Mouse (Mus musculus): ENCODE data around the gene Dnajc22. TPM values are rescaled to one million over a fixed set of nuclear protein-coding genes. Genes with fewer than 3 reads are reported as not detected.
A peak's percentile ranks its signal among the peaks of the same experiment; 100 is the strongest.

Gene Dnajc22
- polyA plus RNA-seq, 1 experiment from 2014 or later: 2.0 TPM

DNA sequence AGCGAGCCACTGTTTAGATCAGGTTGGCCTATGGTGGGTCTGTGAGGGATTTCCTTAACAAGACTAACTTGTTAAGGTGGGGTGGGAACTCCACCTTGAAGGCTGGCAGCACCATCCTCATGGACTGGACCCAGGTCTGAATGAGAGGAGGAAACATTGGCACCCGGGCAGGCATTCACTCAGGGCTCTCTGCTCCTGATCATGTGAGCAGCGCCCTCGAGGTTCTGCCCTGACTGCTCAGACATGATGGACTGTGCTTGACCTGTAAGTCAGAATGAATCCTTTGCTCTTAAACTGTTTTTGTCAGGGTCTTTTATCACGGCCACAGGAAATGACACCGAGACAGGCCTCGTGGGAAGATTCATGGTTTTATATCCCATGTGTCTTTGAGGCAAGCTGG lies 12.3 kb downstream of the Dnajc22 start:
- Histone ChIP-seq H3K4me3 (no peak overlapping the region), H3K4me1 (no peaks in the 10 kb centered on the region), H3K9ac (no peak overlapping the region), H3K27me3 (replicated peaks) (no peaks in the 10 kb centered on the region), H3K4me2 (no peak overlapping the region), H3K27ac (no peak overlapping the region), H3K9me3 (no peaks in the 10 kb centered on the region), H3K36me3 (replicated peaks) (no peaks in the 10 kb centered on the region)
- 87% methylated on average over 7 of the region's 7 CpGs for WGBS
- no peak for ATAC-seq (replicated peaks)

- WGBS: 79% methylated on average over 3 of the region's 3 CpGs
- no peaks in the 10 kb centered on the region for H3K27me3 ChIP-seq (replicated peaks)
These were observed 14.9 kb downstream of the Dnajc22 start for GRCm38 (mm10) chr15:99107866-99108265.

DNA sequence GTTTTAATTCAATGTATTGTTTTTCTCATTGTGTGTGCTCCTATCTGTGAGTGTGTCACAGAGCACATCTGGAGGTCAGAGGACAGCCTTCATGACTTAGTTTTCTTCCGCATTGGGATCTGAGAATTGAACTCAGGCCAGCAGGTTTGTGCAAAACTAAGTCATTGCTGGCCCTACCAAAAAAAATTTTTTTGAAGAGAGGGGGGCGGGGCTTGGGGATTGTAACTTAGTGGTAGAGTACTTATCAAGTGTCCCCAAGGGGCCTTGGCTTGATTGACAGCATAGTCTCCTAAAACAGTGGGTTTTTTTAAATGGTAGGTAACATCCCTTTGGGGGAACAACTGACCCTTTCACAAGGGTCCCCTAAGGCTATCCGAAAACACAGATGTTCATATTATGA lies 18.2 kb downstream of the Dnajc22 start:
- Histone ChIP-seq H3K9ac (no peak overlapping the region), H3K27ac (no peak overlapping the region), H3K4me2 (no peak overlapping the region), H3K27me3 (replicated peaks) (no peaks in the 10 kb centered on the region), H3K4me3 (no peak overlapping the region), H3K9me3 (no peaks in the 10 kb centered on the region), H3K36me3 (replicated peaks) (no peaks in the 10 kb centered on the region), H3K4me1 (no peaks in the 10 kb centered on the region)
- ATAC-seq (replicated peaks): no peak
- WGBS: 79% methylated on average over 3 of the region's 3 CpGs

More at GRCm38 (mm10) chr15:99107866-99108265, 14.9 kb downstream of the Dnajc22 start:
- Histone ChIP-seq H3K9ac (no peak overlapping the region), H3K27ac (no peak overlapping the region), H3K9me3 (no peaks in the 10 kb centered on the region), H3K4me1 (no peaks in the 10 kb centered on the region), H3K36me3 (replicated peaks) (no peaks in the 10 kb centered on the region), H3K4me3 (no peak overlapping the region), H3K4me2 (no peak overlapping the region)
- no peak for ATAC-seq (replicated peaks)

DNA sequence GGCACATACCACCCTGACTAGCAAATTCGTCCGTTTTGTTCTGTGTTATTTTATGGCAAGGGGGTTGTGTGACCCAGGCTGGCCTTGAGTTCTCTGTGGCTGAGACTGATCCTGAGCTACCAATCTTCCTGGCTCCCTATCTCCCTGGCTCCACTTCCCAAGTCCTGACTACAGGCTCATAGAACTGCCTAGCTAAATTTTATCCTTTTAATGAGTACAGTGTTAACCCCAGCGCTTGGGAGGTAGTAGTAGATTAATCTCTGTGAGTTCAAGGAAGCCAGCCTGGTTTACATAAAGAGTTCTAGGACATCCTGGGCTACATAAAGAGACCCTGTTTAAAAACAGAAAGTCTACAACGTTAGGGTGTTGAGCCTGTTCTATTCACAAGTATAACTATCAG lies 18.8 kb downstream of the Dnajc22 start:
- no peaks in the 10 kb centered on the region for H3K4me1 ChIP-seq
- no peaks in the 10 kb centered on the region for H3K27me3 ChIP-seq (replicated peaks)
- H3K4me3 ChIP-seq: no peak overlapping the region
- no peak for ATAC-seq (replicated peaks)
- no peaks in the 10 kb centered on the region for H3K9me3 ChIP-seq
- no peak overlapping the region for H3K4me2 ChIP-seq
- H3K36me3 ChIP-seq (replicated peaks): no peaks in the 10 kb centered on the region
- WGBS: 66% methylated on average over 4 of the region's 4 CpGs
- H3K9ac ChIP-seq: no peak overlapping the region
- H3K27ac ChIP-seq: no peak overlapping the region

DNA sequence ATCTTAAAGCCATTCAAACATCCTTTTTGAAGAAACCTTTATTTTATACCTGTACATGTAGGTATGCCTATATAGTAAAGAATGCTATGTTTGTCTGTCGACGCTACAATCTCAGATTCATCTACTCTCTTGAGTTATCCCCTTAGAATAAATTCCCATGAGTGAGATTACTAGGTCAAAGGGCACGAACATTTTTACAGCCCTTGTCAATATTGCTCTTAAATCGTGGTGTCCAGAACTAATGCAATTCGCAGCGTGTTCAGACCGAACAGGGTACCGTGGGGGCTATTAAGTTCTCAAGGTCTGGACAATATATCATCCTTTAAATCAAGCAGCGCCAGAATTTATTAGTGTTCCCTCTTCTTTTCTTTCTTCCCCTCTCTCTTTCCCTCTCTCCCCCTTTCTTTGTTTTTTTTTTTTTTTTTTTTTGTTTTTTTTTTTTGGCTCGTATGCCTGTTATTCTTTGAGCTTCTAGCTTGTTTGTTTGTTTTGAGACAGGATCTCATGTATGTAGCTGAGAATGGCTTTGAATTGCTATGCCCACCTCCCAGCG lies 19.9 kb downstream of the Dnajc22 start:
- no peak for ATAC-seq (replicated peaks)
- H3K27me3 ChIP-seq (replicated peaks): no peaks in the 10 kb centered on the region
- no peaks in the 10 kb centered on the region for H3K4me1 ChIP-seq
- 62% methylated on average over 11 of the region's 11 CpGs for WGBS
- H3K9ac ChIP-seq: no peak overlapping the region
- H3K27ac ChIP-seq: no peak overlapping the region
- H3K4me2 ChIP-seq: peak overlapping the region; percentile 18
- no peak overlapping the region for H3K4me3 ChIP-seq
- no peaks in the 10 kb centered on the region for H3K9me3 ChIP-seq
- H3K36me3 ChIP-seq (replicated peaks): no peaks in the 10 kb centered on the region

DNA sequence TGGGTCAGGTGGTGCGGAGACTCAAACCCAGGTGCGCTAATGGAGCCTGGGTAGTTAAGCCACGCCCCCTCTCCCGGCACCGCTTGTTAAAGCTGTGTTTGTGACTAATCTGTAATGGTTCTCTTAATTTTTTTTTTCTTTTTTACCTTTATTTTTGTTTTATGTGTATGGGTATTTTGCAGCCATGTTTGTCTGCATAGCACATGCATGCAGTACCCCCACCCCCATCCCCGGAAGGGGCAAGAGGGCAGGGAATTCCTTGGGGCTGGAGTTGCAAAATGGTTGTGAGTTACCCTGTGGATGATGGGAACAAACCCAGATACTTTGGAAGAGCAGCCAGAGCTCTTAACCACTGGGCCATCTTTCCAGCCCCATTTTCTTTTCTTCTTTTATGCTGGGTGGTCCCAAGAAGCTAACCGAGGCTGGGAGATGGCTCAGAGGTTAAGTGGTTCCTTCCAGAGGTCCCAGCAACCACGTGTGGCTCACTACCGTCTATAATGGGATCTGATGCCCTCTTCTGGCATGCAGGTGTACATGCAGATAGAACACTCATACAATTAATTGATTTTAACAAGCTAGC lies 20.5 kb downstream of the Dnajc22 start:
- H3K4me1 ChIP-seq: no peaks in the 10 kb centered on the region
- no peaks in the 10 kb centered on the region for H3K9me3 ChIP-seq
- H3K27me3 ChIP-seq (replicated peaks): no peaks in the 10 kb centered on the region
- H3K4me2 ChIP-seq: peak overlapping the region; percentile 18
- ATAC-seq (replicated peaks): no peak
- 8% methylated on average over 9 of the region's 9 CpGs for WGBS
- no peaks in the 10 kb centered on the region for H3K36me3 ChIP-seq (replicated peaks)
- no peak overlapping the region for H3K27ac ChIP-seq
- H3K4me3 ChIP-seq: no peak overlapping the region
- H3K9ac ChIP-seq: no peak overlapping the region

- H3K4me2 ChIP-seq: no peak overlapping the region
- H3K27ac ChIP-seq: no peak overlapping the region
- H3K9me3 ChIP-seq: no peaks in the 10 kb centered on the region
- H3K27me3 ChIP-seq (replicated peaks): no peaks in the 10 kb centered on the region
- no peaks in the 10 kb centered on the region for H3K4me1 ChIP-seq
- ATAC-seq (replicated peaks): no peak
- no peaks in the 10 kb centered on the region for H3K36me3 ChIP-seq (replicated peaks)
- no peak overlapping the region for H3K9ac ChIP-seq
- no peak overlapping the region for H3K4me3 ChIP-seq
- WGBS: 42% methylated on average over 14 of the region's 14 CpGs
These were observed 21.5 kb downstream of the Dnajc22 start for GRCm38 (mm10) chr15:99114312-99115064.

DNA sequence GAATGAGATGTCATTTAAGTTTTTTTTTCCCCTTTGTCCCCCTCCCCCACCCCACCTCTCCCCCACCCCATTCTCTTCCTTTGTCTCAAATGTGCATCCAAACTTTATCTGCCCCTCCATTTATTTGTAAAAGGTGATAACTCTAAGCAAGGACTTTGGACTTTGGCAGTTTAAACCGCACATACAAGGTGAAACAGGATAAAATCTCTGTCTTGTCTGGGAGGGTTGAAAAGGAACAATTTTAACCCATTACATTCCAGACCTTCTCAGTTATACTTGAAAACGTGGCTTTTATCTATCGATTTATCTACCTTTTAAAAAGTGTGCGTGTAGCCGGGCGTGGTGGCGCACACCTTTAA lies 22.1 kb downstream of the Dnajc22 start:
- WGBS: 89% methylated on average over 7 of the region's 7 CpGs
- Histone ChIP-seq H3K4me3 (no peak overlapping the region), H3K9me3 (no peaks in the 10 kb centered on the region), H3K4me1 (no peaks in the 10 kb centered on the region), H3K27me3 (replicated peaks) (no peaks in the 10 kb centered on the region), H3K4me2 (no peak overlapping the region), H3K27ac (no peak overlapping the region), H3K36me3 (replicated peaks) (no peaks in the 10 kb centered on the region), H3K9ac (no peak overlapping the region)
- ATAC-seq (replicated peaks): no peak

GRCm38 (mm10) chr15:99116539-99116938 lies 23.6 kb downstream of the Dnajc22 start:
- Histone ChIP-seq H3K4me1 (no peaks in the 10 kb centered on the region), H3K27ac (no peak overlapping the region), H3K4me2 (no peak overlapping the region), H3K9ac (no peak overlapping the region), H3K27me3 (replicated peaks) (no peaks in the 10 kb centered on the region), H3K4me3 (no peak overlapping the region), H3K36me3 (replicated peaks) (no peaks in the 10 kb centered on the region), H3K9me3 (no peaks in the 10 kb centered on the region)
- WGBS: 50% methylated on average over 11 of the region's 11 CpGs
- ATAC-seq (replicated peaks): no peak

- Histone ChIP-seq H3K9me3 (no peaks in the 10 kb centered on the region), H3K4me2 (no peak overlapping the region), H3K9ac (no peak overlapping the region), H3K27ac (no peak overlapping the region), H3K4me3 (no peak overlapping the region), H3K4me1 (peaks cover 5% of the 10 kb centered on the region), H3K27me3 (replicated peaks) (no peaks in the 10 kb centered on the region), H3K36me3 (replicated peaks) (no peaks in the 10 kb centered on the region)
- ATAC-seq (replicated peaks): no peak
- WGBS: 18% methylated on average over 11 of the region's 11 CpGs
These were observed 27.8 kb downstream of the Dnajc22 start for GRCm38 (mm10) chr15:99120814-99121213.

GRCm38 (mm10) chr15:99122642-99123041 lies 29.7 kb downstream of the Dnajc22 start:
- Histone ChIP-seq H3K27ac (no peak overlapping the region), H3K9me3 (no peaks in the 10 kb centered on the region), H3K9ac (no peak overlapping the region), H3K4me3 (no peak overlapping the region), H3K36me3 (replicated peaks) (no peaks in the 10 kb centered on the region), H3K4me2 (no peak overlapping the region), H3K4me1 (peaks cover 7% of the 10 kb centered on the region), H3K27me3 (replicated peaks) (no peaks in the 10 kb centered on the region)
- no peak for ATAC-seq (replicated peaks)
- 82% methylated on average over 2 of the region's 2 CpGs for WGBS

- peak within 1 kb of the TSS; percentile 89 for H3K27ac ChIP-seq
- peak within 1 kb of the TSS; percentile 68 for H3K9ac ChIP-seq
- H3K4me3 ChIP-seq: peak within 1 kb of the TSS; percentile 79
- ATAC-seq (replicated peaks): no peak
- WGBS: 1% methylated on average over 12 of the region's 12 CpGs
- peaks cover 35% of the 10 kb centered on the region for H3K4me1 ChIP-seq
- no peaks in the 10 kb centered on the region for H3K36me3 ChIP-seq (replicated peaks)
- peak within 1 kb of the TSS; percentile 85 for H3K4me2 ChIP-seq
- H3K27me3 ChIP-seq (replicated peaks): no peaks in the 10 kb centered on the region
- no peaks in the 10 kb centered on the region for H3K9me3 ChIP-seq
These were observed 32.7 kb downstream of the Dnajc22 start, which contains the start of gene Spats2 for GRCm38 (mm10) chr15:99125711-99126080. Gene Spats2 (plus strand): TSS chr15:99125916.

All from midbrain, embryonic 15.5 days (tissue).